In the genomic region with DNA sequence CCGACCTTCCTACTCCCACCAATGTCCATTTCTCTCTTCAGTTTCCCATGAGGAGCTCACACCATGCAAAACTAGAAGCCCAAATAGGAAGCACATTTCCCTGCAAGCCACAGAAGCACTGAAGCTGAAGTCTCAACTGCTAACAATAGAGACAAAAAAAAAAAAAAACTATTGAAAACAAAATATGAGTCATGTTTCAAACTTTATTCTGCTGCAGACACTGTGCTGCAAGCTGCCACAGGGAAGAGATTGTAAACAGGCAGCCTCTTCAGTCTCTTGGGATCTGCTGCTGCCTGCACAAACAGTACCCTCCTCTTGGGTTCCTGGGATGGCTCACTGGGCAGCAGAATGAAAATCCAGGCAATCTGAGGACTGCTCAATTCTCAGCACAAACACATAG, we compare ENCODE assay signal across 12 mouse cellular contexts.
A peak's percentile ranks its signal among the peaks of the same experiment; 100 is the strongest.
DNase-seq lines count a peak whose midpoint lies in the region; ATAC-seq and TF ChIP-seq lines count a peak whose summit lies in the region.
"Had no signal": no experiment of that assay in that cellular context is flagged by ENCODE, and none has a peak within 500 bp of the region (broad histone marks: within the 10 kb centered on the region; RNA-seq: fewer than 3 reads in every experiment).

No protein-coding gene starts in this region.

- H3K4me3 ChIP-seq in heart, adult 2 months, result no peak overlapping the region
- no peak overlapping the region for H3K4me3 ChIP-seq in C2C12 (ENCODE audit: insufficient read depth, poor library complexity, severe bottlenecking)
- no peak overlapping the region for H3K4me3 ChIP-seq in layer of hippocampus, adult 2 months
- no peak overlapping the region for H3K4me3 ChIP-seq in liver, embryonic 12.5 days
- H3K4me3 ChIP-seq in forebrain, embryonic 14.5 days (ENCODE audit: low read depth, low read length), result no peak overlapping the region
- H3K4me3 ChIP-seq: intestine, embryonic 15.5 days; megakaryocyte, embryonic 14.5 days had no signal

- H3K27me3 ChIP-seq in heart, adult 2 months (ENCODE audit: control insufficient read depth, insufficient read depth, low read length), result no peaks in the 10 kb centered on the region
- H3K27me3 ChIP-seq in C2C12 (ENCODE audit: control insufficient read depth, insufficient read depth, insufficient read length), result peaks cover 3% of the 10 kb centered on the region
- H3K27me3 ChIP-seq in liver, embryonic 12.5 days (replicated peaks), result no peaks in the 10 kb centered on the region
- H3K27me3 ChIP-seq in forebrain, embryonic 14.5 days (replicated peaks; ENCODE audit: control insufficient read depth, insufficient read depth, low read length), result no peaks in the 10 kb centered on the region
- H3K27me3 ChIP-seq: intestine, embryonic 15.5 days; megakaryocyte, embryonic 14.5 days had no signal

- peak overlapping the region; percentile 38 for H3K27ac ChIP-seq in heart, adult 2 months
- peak overlapping the region; percentile 48; the same call in 1 of the 2 replicates for H3K27ac ChIP-seq in layer of hippocampus, adult 2 months
- H3K27ac ChIP-seq in liver, embryonic 12.5 days, result no peak overlapping the region
- H3K27ac ChIP-seq in forebrain, embryonic 14.5 days (ENCODE audit: low read depth, low read length), result no peak overlapping the region
- H3K27ac ChIP-seq: intestine, embryonic 15.5 days had no signal

- no peaks in the 10 kb centered on the region for H3K9me3 ChIP-seq in liver, embryonic 12.5 days (replicated peaks)
- H3K9me3 ChIP-seq in forebrain, embryonic 14.5 days (replicated peaks; ENCODE audit: control insufficient read depth, low read length), result no peaks in the 10 kb centered on the region
- H3K9me3 ChIP-seq: intestine, embryonic 15.5 days had no signal

- H3K36me3 ChIP-seq in heart, adult 2 months (ENCODE audit: control insufficient read depth, insufficient read depth, low read length), result no peaks in the 10 kb centered on the region
- H3K36me3 ChIP-seq in C2C12 (ENCODE audit: control insufficient read depth, insufficient read depth), result no peaks in the 10 kb centered on the region
- H3K36me3 ChIP-seq in liver, embryonic 12.5 days, result no peaks in the 10 kb centered on the region
- H3K36me3 ChIP-seq in forebrain, embryonic 14.5 days (ENCODE audit: control insufficient read depth, insufficient read depth, low read length), result no peaks in the 10 kb centered on the region
- H3K36me3 ChIP-seq: intestine, embryonic 15.5 days had no signal

- no peaks in the 10 kb centered on the region for H3K79me2 ChIP-seq in heart, adult 2 months (replicated peaks; ENCODE audit: control insufficient read depth, insufficient read depth, low read length)
- no peaks in the 10 kb centered on the region for H3K79me2 ChIP-seq in C2C12 (ENCODE audit: control insufficient read depth, insufficient read depth)

- no peak overlapping the region for H3K9ac ChIP-seq in heart, adult 2 months (ENCODE audit: low read depth, low read length)
- no peak overlapping the region for H3K9ac ChIP-seq in liver, embryonic 12.5 days
- no peak overlapping the region for H3K9ac ChIP-seq in forebrain, embryonic 14.5 days (ENCODE audit: low read length)
- H3K9ac ChIP-seq: intestine, embryonic 15.5 days had no signal

- TF ChIP-seq CTCF in heart, adult 2 months (IDR thresholded peaks at IDR 0.05), result no peak
- TF ChIP-seq CTCF in C2C12 (IDR thresholded peaks at IDR 0.05; ENCODE audit: control insufficient read depth, insufficient read depth, insufficient read length), result no peak
- no peak for TF ChIP-seq CTCF in layer of hippocampus, adult 2 months (conservative IDR thresholded peaks at IDR 0.05)

- peaks cover 6% of the 10 kb centered on the region for H3K4me1 ChIP-seq in heart, adult 2 months (ENCODE audit: control insufficient read depth, insufficient read depth, low read length)
- no peaks in the 10 kb centered on the region for H3K4me1 ChIP-seq in liver, embryonic 12.5 days
- no peaks in the 10 kb centered on the region for H3K4me1 ChIP-seq in forebrain, embryonic 14.5 days (ENCODE audit: control insufficient read depth, insufficient read depth, low read length)
- H3K4me1 ChIP-seq: intestine, embryonic 15.5 days had no signal

- WGBS in heart, adult 2 months, result 33% methylated on average over 1 of the region's 1 CpGs
- WGBS in liver, embryonic 12.5 days (ENCODE audit: insufficient replicate concordance), result 36% methylated on average over 1 of the region's 1 CpGs
- 88% methylated on average over 1 of the region's 1 CpGs for WGBS in forebrain, embryonic 14.5 days

- no peak for TF ChIP-seq POLR2A in heart, adult 2 months (IDR thresholded peaks at IDR 0.05; ENCODE audit: insufficient read depth, low read depth, low read length)

- intact Hi-C loops in heart, adult 2 months (cut with DNase I), result no loop called here

- no peak for TF ChIP-seq EP300 in heart, adult 2 months (IDR thresholded peaks at IDR 0.05; ENCODE audit: insufficient read depth, low read depth, low read length)

- no peak for DNase-seq in heart, adult 2 months
- DNase-seq in heart, postnatal 4 days, result no peak
- DNase-seq in layer of hippocampus, adult 11-12 months (ENCODE audit: low spot score), result peak; percentile 8
- DNase-seq in layer of hippocampus, adult 9-10 months (ENCODE audit: low spot score), result no peak
- peak; percentile 14 to 57 for DNase-seq in layer of hippocampus, adult 2 months (ENCODE audit: low spot score in 2 of 2)
- DNase-seq in forebrain, embryonic 14.5 days (ENCODE audit: low spot score), result no peak
- DNase-seq: gastrocnemius, postnatal 14 days; thymus, postnatal 25 days had no signal

- ATAC-seq in liver, embryonic 12.5 days, result no peak
- ATAC-seq in forebrain, embryonic 14.5 days, result no peak
- ATAC-seq: intestine, embryonic 15.5 days had no signal

- H3K79me3 ChIP-seq in C2C12 (ENCODE audit: low read depth), result no peaks in the 10 kb centered on the region

- H3ac ChIP-seq in C2C12 (ENCODE audit: control insufficient read depth, insufficient read length, low read depth), result no peak overlapping the region

- no peak overlapping the region for H3K4me2 ChIP-seq in liver, embryonic 12.5 days
- no peak overlapping the region for H3K4me2 ChIP-seq in forebrain, embryonic 14.5 days (ENCODE audit: low read length)
- H3K4me2 ChIP-seq: intestine, embryonic 15.5 days had no signal

TF ChIP-seq in C2C12, 6 proteins besides CTCF, POLR2A, EP300 and RAD21:
- TF ChIP-seq MYOG (IDR thresholded peaks at IDR 0.05; ENCODE audit: control insufficient read depth, extremely low read depth, insufficient read length), result no peak
- no peak for TF ChIP-seq CEBPB (IDR thresholded peaks at IDR 0.05; ENCODE audit: low read depth)
- TF ChIP-seq FOSL1 (IDR thresholded peaks at IDR 0.05; ENCODE audit: insufficient read depth, low read length, poor library complexity, severe bottlenecking), result peak; percentile 3
TF ChIP-seq in C2C12: peak in this region for 1.

Comparison
In these comparisons a context has a peak if more than half of its experiments do, and no peak if none do; other contexts are left out.
1. DNase-seq: peak in layer of hippocampus, adult 11-12 months (single experiment) and layer of hippocampus, adult 2 months (2 of 2); none in heart, adult 2 months (0 of 2), heart, postnatal 4 days (single experiment), layer of hippocampus, adult 9-10 months (single experiment) and forebrain, embryonic 14.5 days (single experiment).
2. H3K27ac ChIP-seq: peak in heart, adult 2 months (single experiment) and layer of hippocampus, adult 2 months (single experiment); none in liver, embryonic 12.5 days (single experiment) and forebrain, embryonic 14.5 days (single experiment).